Mouse (Mus musculus) heart, adult 18-20 months (tissue): ENCODE data around the gene Ankrd28. TPM values are rescaled to one million over a fixed set of nuclear protein-coding genes. Genes with fewer than 3 reads are reported as not detected.

Source experiments
- DNase-seq, 2 experiments: peaks; one replicate each; pipeline ENCODE4 v3.0.0; 2021 to 2022; ENCODE audit warnings: mixed read lengths in 1 of 2
- total RNA-seq, 2 experiments: library from RNA; stranded (reverse); gene quantifications; 2 replicates each; pipeline ENCODE4 v1.2.3; 2021

Gene Ankrd28
- total RNA-seq, 2 experiments from 2014 or later = 26.1 to 32.4 TPM

DNA sequence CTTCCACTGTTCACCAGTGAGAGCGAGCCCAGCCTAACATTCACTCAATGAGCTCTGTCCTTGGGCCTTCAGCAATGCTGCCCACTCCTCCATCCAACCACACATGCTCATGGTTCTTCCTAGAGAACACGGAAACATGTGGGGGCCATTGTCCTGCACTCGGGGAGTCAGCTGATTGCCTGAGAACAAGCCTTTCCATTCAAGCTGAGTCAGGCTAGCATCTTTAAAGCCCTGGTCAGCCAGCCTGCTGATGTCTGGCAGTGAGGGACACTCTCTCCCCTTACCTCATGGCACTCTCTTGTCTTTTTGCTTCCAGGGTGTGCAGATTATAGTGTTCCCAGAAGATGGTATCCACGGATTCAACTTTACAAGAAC is 164.9 kb downstream of the Ankrd28 start:
- DNase-seq = no peak

DNA sequence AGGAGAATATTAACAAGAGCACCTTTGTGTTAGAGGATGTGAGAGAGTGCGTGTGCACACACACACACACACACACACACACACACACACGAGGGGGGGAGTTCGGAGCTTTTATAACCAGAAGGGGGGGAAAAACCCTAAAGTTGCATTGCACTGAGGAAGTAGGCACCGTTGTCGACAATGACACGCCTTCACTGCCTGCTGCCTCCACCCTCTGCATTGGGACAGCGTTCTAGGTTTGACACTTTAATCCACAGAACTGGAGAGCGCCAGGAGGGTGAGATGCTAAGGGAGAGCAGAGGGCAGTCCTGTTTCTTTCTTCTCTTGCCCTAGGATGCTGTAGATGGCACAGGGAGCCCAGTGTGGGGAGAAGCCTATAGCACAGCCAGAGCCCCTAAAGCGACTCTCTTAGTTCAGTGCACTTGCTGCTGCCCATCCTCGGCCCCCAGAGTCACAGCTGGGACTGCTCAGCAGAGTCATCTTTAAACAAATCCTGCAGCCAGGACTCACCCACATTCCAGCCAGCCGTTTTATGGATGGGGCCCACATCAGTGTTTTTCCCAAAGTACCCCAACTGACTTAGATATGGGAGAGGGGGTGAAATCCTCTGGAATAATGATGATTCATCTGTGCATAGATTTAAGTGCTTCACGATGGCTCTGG is 165.4 kb downstream of the Ankrd28 start:
- DNase-seq = no peak

DNA sequence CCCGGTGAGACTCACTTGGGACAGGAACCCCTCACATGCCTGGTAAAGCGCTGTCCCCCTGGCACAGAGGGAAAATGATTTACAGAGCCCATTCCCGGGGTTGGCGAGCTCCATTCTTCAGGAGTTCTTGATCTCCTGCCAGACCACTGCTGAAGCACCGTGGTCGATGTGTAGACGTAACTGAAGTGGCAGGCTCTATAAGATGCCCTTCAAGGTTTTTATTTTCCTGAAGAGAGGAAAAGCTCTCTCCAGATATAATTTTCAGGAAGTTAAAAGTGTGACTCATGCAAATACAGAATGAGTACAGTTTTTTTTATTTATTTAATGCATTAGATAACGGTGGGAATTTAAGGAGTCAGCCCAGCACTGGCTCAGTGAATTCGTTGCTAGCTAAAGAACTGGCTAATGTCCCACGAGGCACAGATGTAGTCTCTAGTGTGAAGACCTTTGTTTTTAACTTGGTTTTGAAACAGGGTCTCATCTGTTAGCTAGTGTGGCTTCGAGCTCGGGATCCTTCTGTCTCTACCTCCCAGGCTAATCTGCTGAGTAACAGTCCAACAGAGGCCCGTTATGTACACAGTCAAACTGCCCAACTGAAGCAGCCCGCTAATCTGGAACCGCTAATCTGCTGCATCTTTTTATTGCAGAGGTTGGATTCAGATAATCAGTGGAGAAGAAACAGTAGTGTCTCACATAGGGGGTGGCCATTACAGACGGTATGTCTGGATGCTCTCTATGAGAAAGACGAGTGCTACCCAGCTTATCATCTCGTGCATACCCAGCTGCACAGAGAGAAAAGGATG is 166.2 kb downstream of the Ankrd28 start:
- DNase-seq = peak in 1 of 2 experiments; percentile 40

GRCm38 (mm10) chr14:31663376-31664099 is 166.9 kb downstream of the Ankrd28 start:
- DNase-seq = no peak

DNA sequence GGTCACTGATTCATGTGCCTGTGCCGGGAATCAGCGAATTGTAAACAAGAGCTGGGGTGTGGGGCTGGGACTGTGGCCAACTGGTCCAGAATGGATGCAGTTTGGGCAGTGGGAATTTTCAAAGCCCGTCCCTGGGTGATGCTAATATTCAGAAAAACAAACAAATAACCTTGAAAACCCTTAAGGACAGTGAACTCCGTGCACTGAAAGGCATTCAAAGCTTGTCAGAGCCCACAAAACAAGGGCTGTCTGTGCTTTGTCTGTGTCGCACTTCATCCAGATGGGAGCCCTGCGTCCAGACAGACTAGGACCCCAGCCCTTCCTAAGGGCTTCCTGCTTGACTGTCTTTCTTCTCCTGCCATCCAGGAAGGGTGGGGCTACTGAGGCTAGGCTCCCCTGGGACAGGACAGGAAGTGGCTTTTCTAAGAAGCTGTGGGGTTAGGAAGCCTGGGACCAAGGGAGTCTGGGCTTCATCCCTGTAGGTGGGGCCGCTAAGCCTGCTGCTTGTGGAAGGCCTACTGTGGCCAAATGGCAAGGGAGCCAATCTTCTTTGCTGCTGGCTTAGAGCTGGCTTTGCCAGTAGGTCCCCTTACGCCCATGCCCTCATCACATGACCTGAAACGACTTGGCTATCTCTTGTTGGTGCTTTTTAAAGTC is 167.8 kb downstream of the Ankrd28 start:
- DNase-seq = peak; percentile 91 to 94

DNA sequence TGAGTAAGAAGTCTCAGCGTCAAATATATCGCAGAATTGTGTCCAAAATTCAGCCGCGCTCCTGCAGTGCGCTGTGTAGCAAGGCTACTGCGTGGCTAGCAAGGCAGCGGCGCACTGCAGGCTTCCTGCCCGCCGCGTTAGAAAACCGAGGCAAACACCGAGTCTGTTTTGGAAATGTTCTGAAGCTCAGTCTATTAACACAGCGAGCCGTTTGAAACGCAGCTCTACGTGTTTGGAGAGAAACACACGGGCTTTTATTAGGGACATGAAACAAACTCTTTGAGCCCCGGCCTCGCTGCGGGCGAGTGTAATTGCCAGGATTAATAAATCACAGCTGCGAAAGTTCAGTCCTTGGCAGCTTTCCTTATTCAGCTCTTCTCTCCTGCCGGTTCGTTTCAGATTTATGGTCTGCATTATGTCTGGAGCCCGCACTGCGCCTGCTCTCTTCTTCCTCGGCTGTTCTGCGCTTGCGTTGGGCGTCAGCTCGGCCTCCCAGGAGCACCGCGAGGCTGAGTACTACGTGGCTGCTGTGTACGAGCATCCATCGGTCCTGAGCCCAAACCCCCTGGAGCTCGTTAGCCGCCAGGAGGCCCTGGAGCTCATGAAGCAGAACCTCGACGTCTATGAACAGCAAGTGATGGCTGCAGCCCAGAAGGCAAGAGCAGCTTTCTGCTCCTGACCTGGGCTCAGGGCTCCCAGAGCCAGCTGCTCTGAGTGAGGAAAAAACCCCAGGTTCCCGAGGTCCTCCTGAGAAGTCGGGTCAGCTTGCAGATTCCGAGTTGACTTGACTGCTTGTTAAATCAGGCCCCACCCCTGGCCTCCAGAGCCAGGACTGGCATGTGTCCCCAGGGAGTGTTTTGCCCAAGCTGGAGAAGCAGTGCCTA is 168.5 kb downstream of the Ankrd28 start:
- peak; percentile 92 for DNase-seq

- DNase-seq = peak; percentile 15 to 49
Measured at GRCm38 (mm10) chr14:31660312-31661093, 169.9 kb downstream of the Ankrd28 start.

- DNase-seq = peak; percentile 75 to 82
Measured at GRCm38 (mm10) chr14:31659501-31660181, 170.8 kb downstream of the Ankrd28 start.

DNA sequence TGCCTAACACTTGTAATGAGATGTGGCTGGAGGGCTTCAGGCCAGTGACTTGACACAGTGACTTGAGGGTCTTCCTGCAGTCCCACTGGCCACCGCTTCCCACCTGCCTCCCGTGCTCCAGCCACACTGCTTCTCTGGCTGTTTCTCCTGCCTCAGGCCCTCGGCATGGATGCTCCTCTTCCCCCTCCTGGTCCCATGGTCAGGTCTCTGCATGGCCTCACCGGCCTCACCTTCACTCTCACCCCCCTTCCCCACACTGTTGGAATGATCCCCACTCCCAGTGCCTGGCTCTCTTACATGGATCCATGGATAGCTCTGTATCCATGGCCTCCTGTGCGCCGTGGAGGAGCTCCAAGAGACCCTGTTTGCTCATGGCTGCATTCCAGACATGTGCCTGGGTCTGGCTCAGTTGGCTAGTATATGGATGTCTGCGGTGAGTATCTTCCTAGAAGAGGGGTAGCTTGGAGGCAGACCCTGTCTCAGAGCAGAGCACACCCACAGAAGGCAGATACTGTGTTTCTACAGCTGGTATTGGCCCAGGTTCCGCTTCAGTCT is 172.2 kb downstream of the Ankrd28 start:
- DNase-seq = no peak

DNA sequence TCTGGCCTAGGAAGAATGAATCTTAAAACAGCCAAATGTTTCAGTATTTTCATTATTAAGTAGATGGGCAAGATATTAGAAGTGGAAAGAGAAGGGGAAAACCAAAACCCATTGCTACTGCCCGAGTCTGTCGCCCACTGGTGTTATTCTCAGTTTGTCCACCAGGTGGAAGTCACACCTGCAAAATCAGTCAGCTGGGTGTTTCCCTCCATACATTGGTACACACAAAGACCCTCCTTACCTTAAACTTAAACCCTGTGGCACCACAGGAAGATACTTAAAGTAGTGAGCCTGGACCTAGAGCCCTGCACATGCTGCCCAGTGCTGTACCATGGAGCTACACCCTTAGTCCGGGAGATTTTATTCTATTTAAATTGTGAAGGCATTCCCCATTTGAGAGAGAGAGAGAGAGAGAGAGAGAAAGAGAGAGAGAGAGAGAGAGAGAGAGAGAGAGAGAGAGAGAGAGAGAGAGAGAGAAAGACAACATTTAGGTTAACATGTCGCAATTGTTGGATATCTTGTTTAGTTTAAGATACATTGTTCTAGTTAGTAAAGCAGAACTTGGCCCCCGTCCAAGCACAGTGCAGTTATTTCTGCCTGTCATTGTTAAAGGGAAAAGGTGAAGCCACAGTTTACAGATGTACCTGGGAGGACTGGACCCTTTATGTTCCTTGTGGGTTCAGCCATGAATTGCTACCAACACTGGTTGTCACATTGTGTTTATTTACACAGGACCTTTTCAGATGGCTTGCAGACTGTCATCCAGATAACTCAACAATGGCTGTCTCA is 173.4 kb downstream of the Ankrd28 start:
- peak; percentile 69 to 91 for DNase-seq

DNA sequence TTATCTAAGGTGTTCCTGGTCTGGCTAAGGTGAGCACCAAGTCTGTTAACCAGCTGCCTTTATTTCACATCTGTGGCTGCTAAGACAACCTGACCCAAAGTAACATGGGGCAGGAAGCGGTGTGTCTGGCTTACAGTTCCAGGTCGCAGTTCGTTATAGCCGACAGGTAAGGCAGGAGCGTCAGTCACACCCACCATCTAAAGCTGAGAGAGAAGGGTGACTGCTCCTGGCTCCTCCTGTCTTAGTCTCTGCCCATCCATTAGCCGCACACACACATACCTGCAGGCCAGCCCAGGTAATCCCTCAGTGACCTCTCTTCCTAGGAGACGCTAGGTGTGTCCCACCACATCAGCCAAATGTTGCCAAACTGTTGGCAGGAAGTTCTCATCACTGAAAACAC is 174.1 kb downstream of the Ankrd28 start:
- DNase-seq = no peak

DNA sequence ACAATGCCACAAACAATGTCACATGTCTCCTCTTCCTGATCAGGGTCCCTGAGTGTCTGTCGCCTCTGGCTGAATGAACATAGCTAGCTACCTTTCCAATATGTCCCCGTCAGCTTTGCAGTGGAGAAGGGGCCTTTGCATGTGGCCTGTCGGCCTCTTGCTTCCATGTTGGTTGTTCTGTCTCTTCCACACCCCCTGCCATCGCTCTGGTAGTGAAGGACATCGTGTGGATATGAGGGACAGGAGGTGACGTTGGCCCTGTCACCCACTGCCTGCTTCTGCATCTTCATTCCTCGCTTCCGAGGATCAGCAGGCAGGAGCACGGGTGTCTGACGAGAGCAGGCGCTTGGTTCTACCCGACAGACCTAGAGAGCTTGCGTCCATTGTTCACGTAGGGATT is 175.0 kb downstream of the Ankrd28 start:
- DNase-seq = no peak

DNA sequence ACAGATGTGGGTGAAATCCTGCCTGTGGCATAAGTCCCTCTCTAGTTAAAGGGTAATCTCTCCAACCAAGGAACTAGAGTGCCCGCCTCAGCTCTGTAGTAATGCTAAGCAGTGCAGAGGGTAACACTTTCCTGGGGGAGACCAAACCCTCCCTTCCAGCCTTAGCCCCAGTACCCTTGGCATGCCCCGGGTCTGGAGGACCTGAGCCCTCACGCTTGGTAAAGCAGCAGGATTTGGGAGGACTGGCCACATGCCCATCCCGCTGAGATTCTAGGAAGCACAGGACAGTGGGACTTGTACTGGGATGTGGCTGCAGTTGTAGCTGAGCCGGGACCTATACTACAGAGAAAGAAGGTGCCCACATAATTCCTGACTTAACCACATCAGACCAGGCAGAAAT is 175.6 kb downstream of the Ankrd28 start:
- no peak for DNase-seq

DNA sequence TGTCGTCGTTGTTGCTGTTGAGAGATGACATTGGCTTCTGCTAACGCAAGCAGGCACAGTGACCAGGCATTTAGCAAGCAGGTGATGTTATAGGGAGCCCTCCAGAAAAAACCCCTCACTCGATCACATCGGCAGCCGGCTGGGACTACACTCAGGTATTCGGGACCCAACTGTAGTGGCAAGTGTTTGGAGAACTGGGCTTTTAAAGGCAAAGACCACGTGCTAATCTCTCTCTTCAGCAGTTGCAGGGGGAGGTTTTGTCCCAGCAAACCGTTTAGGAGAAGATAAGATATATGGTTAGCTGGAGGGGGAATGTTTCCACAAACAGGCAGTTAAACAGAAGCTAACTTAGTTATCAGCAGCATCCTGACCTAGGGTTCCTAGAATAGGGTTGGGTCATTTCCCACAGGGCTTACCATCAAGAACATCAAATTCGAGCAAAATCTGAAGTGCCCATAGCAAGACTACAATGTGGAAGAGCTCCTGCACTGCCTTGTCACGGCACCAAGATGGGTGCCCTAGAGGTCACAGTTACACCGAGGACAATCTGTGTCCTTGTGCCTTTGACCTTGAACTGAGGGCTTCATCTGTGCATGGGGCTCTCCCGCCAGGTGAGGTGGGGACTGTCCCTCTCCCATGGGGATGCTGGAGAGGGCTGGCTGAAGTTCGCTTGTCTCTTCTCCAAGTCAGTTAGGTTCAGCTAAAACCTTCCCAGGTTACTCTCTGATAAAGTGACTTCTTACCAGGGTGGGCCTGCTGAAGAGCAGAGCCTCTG is 177.2 kb downstream of the Ankrd28 start:
- DNase-seq = no peak

GRCm38 (mm10) chr14:31652624-31653023 is 177.8 kb downstream of the Ankrd28 start:
- no peak for DNase-seq

GRCm38 (mm10) chr14:31652106-31652505 is 178.3 kb downstream of the Ankrd28 start:
- DNase-seq = peak in 1 of 2 experiments; percentile 14

DNA sequence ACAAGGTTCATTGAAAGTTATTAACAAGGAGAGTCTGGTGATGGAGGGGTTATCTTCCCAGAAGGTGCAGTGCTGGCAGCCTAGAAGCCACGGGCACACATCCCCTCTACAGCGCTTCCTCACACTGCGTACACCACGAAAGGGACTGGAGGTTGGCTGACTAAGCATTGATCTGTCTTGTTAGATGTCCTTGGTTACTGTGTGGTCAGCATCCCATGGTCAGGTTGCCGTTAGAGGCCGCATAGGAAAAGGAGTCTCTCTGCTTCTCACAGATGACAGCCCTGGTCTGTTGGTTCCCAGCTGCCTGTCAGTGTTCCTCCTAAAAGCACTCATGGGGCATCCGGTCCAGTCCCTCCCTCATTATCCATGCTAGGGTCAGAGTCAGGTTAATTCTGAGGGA is 179.2 kb downstream of the Ankrd28 start:
- no peak for DNase-seq

DNA sequence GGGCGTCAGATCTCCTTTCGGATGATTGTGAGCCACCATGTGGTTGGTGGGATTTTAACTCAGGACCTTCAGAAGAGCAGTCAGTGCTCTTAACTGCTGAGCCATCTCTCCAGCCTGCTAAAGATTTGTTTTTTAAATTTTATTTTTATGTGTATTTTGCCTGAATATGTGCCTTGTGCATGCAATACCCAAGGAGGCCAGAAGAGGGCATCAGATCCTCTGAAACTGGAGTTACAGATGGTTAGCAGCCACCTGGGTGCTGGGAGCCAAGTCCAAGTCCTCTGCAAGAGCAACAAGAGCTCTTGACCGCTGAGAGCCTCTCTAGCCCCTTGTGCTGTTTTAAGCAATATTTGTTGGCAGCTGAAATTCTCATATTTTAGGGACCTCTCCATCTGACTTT is 180.1 kb downstream of the Ankrd28 start:
- no peak for DNase-seq
